Mouse (Mus musculus): ENCODE measurements around the gene Gm44503.

DNA sequence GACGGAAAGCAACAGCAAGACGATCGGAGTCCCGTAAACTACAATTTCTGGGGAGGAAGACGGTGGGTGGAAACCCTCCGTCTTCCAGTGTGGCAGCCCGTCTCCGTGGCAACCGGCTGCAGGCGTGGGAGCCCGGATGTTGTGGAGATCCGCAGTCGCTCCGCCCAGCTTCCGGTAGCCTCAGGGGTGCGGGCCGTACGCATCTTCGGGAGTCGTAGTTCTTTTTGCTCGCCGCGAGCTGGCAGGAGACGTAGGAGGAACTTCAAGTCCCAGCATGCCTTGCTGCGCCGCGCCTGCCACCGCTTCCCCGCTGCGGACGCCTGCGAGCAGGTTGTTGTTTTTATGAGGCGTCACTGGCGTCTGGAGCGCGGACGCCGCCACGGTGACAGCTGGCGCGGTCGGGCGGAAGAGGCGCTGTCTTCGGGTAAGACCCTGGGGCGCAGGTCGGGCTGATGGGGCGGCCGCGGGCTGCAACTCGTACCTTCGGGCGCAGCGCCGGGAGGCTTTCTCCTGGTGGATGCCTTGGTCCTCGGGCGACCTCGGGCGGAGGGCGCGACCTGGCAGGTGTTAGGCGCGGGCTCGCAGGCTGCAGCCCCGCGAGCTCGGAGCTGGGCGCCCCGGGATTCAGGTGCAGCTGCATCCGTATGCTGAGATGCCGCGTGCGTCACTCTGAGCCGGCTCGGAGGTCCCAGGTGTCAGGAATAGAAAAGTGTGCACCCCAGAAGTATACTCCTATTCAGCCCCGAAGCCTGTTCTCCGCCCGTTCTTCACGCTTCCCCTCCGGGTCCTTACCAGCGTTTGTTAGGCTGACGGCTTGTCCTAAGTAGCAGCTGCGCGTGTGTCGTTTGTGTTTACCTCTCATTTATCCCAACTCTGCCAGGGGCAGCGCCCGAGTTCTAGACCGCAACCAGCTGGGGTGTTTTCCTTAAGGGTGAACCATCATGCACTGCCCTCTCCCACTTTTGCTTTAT is 26.9 kb downstream of the Gm44503 start, which contains the start of the genes Ccpg1os and Ccpg1:
- TF ChIP-seq CTCF (IDR thresholded peaks at IDR 0.05; ENCODE audit: low read depth) (peak; percentile 48), EP300 (IDR thresholded peaks at IDR 0.05; ENCODE audit: low read depth) (no peak)

Data from liver, embryonic 14.5 days (tissue).